Mouse (Mus musculus) heart, adult 11 months (tissue): ENCODE data around the gene Fadd.

ENCODE experiments used
- DNase-seq: peaks from one replicate; pipeline ENCODE4 v3.0.0; 2022

Gene Fadd

GRCm38 (mm10) chr7:144582284-144582980 lies at the start of gene Fadd:
Gene Fadd (minus strand): TSS chr7:144582463.
- peak; percentile 99 for DNase-seq

DNA sequence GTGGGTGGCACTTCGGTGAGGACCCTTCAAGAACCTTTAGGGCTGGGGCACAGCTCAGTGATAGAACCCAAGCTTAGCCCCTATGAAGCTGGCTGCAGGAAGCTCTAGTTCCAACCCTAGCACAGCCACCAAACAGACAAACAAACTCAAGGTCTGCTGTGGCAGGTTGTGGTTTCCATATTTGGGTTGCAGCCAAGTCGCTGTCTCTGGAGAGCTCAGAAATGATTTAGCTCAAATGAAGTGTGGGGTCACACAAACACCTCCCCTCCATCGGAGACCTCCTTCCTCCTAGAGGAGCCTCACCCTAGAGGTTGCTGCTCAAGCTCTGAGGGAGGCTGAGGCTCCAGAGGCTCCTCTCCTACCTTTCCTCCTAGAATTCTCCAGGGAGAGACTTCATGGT lies 48.4 kb upstream of the Fadd start:
- DNase-seq: no peak

DNA sequence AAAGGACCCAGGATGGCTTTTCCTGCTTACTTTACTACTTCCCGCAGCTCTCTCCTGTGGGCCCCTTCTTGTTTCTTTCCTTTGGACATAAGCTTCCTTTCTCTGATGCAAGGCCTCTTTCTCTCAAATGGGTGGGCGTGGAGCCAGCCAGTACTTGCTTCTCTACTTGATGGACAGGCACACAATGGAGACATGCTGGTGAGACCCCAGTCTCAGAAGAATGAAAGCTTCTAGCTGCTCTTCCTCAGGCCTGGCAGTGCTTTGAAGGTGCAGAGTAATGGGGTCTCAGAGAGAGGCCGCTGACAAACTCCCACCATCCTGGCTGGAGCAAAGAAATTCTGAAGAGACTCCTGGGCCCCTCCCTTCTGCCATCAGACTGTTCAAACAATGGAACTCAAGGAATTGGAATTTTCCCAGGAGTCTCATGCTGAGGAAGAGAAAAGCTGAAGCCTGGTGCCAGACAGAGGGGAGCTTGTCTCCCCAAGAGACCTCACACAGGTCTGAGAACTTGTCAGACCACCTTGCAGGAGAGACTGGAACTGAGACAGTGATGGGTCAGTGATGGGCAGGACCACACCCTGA lies 46.2 kb upstream of the Fadd start:
- DNase-seq: no peak

GRCm38 (mm10) chr7:144627606-144628333 lies 45.5 kb upstream of the Fadd start:
- no peak for DNase-seq

- DNase-seq: peak; percentile 87
Observed at GRCm38 (mm10) chr7:144626042-144626441, 43.8 kb upstream of the Fadd start.

- DNase-seq: peak; percentile 94
Observed at GRCm38 (mm10) chr7:144620721-144621681, 38.7 kb upstream of the Fadd start.

DNA sequence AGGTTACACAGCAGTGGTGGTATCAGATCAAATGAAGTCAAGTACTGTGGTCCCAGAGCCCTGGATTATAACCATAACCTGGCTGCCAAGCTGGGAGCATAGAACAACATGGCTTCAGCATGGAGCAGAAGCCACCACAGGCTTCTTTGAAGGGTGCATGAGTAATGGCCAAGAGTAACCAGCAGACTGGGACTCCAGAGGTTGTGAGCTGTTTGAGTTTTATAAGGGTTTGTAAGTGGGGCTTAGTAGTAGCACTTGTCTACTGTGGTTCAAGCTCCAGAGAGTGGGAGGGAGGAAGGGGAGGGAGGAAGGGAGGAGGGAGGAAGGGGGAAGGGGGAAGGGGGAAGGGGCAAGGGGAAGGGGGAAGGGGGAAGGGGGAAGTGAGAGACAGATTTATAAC lies 38.1 kb upstream of the Fadd start:
- DNase-seq: no peak

- peak; percentile 92 for DNase-seq
Observed at GRCm38 (mm10) chr7:144615343-144615742, 33.1 kb upstream of the Fadd start.

DNA sequence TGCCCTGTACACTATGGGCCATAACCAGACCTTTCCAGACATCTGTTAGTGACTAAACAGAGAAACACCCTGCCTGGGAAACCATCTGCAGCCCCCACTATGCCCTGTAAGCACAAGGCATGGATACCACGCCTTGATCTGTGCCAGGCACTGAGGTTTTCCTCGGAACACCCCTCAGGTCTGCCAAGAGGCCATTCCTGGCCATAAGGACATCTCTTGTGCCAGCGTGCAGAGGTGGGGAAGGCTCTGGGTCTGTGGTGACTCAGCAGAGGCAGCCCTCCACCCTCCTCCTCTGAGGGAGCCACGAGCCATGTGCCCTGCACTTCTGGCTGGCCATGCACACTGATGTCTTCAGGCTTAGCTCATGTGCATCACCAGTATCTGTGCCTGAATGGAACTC lies 30.6 kb upstream of the Fadd start:
- DNase-seq: no peak

DNA sequence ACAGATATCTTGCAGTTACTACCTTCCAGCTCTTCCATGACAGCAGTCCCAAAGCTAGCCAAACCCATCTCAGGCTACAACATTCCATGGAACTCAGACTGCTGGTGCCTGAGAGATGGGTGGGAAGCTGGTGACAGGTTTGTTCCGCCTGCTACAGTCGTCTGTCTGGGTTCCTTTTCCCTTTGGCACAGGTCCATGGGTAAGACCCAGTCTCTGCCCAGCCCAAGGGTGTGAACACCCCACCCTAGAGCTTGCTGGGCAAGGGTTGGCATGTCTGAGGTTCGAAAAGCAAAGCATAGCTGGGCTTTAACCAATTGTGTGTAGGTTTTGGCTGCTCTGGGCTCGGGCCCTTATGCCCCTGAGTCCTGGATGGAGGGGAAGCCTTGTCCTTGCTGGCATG lies 30.1 kb upstream of the Fadd start:
- no peak for DNase-seq

DNA sequence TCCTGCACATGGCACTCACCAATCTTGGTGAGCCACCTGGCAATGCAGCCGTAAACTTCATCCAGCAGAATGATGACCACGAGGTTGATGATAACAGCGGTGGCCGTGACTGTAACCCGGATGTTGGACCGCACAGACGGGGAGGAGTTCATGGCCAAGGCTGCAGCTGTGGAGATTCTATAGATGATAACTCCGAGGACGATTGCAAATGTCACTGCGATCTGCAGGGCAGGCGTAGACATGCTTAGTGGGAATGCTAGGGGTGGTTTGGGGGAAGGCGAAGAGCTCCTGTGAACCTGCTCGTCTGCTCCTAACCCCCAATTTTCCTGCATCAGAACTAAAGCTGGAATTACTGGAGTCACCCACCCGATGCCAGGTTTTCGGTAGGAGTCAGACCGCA lies 29.3 kb upstream of the Fadd start:
- no peak for DNase-seq

GRCm38 (mm10) chr7:144609568-144609967 lies 27.3 kb upstream of the Fadd start:
- no peak for DNase-seq

DNA sequence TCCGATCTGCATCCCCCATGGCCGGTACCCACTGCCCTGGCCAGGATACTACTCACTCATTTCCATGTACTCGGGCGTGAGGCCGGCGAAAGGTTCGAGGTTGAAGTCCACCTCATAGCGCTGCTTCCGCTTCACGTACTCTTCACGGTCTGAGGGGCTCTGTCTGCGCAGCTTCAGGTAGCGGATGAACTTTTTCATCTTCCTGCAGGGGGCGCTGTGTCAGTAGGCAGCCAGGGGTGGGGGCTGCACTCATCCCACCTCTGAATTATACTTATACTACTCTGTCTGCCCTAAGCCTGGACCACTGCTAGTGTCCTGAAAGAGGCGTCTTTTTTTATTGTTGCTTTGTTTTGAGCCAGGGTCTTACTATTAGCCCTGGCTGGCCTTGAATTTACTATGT lies 25.6 kb upstream of the Fadd start:
- no peak for DNase-seq

- DNase-seq: no peak
Observed at GRCm38 (mm10) chr7:144604735-144605134, 22.5 kb upstream of the Fadd start.

DNA sequence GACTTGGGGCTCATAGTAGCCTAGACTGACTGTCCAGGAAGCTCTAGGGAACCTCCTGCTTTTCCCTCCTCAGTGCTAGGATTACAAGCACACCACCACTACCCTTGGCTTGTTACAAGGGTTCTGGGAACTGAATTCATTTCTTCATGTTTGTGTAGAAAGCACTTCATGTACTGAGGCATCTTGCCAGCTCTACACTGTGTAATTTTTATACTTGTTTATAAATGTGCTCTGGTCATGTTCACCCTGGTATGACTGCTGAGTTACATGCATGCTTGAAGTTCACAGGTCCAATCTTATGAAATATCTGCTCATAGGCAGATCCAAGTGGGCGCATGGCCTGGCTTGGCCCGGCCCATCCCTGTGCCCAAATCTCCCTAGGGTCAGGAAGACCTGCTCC lies 22.0 kb upstream of the Fadd start:
- no peak for DNase-seq

GRCm38 (mm10) chr7:144600333-144600900 lies 18.2 kb upstream of the Fadd start:
- no peak for DNase-seq

DNA sequence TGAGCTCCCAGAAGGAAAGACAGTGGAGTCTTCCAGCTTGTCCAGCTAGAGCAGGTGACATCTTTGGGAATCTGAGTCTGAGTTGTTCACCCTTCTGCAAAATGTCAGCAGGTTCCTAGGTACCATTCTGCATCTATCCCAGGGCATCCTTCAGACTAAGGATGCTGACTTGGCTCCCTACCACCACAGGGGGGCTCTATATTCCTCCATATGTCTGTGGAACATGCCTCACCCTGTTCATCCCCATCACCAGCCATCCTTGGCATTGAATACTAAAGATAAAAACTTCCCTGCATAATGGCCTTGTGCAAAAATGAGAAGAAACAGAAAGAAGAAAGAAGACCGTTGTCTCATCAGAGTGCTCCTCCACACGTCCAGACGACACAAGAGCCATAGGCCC lies 7.2 kb upstream of the Fadd start:
- DNase-seq: no peak

GRCm38 (mm10) chr7:144587291-144587690 lies 5.0 kb upstream of the Fadd start:
- DNase-seq: no peak

DNA sequence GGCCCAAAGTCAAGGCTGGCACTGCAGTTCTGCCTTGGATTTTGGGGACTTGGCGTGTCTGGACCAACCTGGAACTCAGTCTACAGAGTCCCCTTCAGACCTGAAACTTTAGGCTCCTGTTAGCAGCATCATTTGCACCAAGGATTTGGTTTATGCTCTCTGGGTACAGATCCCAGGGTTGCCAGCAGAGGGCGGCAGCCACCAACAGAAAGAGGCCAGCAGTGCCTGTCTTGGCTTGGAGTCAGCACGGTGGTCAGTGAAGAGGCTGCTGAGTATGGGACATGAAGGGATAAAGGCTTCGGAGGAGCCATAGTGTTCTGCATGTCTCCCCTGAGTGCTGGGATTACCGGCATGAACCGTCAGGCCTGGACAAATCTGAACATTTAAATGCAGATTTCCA lies 3.4 kb upstream of the Fadd start:
- DNase-seq: no peak

GRCm38 (mm10) chr7:144583619-144584018 lies 1.4 kb upstream of the Fadd start:
- DNase-seq: no peak

- DNase-seq: peak; percentile 99
Observed at GRCm38 (mm10) chr7:144581559-144582283, 542 bp downstream of the Fadd start.

DNA sequence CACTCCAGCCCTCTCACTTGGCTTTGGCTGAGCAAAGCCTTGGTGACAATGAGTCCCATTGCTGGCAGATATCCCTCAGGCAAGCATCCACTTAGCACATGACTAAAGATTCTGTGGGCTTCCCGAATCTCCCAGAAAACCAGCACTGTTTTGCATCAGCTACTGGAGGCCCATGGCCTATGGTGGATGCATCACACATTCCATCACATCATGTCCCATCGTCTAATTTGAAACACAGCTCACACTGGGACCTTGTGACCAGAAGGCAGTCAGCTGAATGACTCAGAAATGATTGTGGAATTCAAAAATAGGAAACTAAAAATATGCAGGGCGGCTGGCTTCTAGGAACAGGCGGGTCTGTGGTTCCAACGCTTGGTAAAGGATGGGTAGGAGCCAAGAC lies 4.4 kb downstream of the Fadd start:
- peak; percentile 97 for DNase-seq
